Mouse (Mus musculus) liver, embryonic 14.5 days (tissue): ENCODE results near the gene Pdik1l.

Experiments
- CTCF ChIP-seq: IDR thresholded peaks from 2 replicates; pipeline ENCODE4 v1.5.1; 2016; ENCODE audit warnings: antibody characterized with exemption, low read depth, control low read depth
- EP300 ChIP-seq: IDR thresholded peaks from 2 replicates; pipeline ENCODE4 v1.6.1; 2016; ENCODE audit warnings: antibody characterized with exemption, low read depth

- TF ChIP-seq CTCF (no peak), EP300 (no peak)
These were observed 39.3 kb upstream of the Pdik1l start for GRCm38 (mm10) chr4:134326859-134327530.
